Comparison of ENCODE assay signal across 31 mouse cellular contexts in the genomic region with DNA sequence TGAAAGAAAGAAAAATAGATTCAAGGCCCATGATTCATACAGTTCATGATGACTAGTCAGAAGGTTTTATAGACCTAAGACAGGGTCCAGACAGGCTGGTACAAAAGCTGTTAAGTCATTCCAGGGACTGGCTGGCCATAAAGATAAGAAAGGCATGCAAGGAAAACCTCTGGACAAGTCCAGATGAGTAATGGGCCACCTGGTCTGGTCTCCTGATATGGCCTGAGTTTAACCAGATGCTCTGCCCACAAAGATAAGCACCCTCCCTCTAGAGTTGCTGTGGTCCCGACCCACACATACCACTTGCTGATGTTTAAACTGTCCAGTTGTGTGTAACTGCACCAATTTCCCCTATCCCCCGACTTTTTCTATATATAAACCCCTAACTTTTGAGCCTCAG.
"Had no signal": no experiment of that assay in that cellular context is flagged by ENCODE, and none has a peak within 500 bp of the region (broad histone marks: within the 10 kb centered on the region; RNA-seq: fewer than 3 reads in every experiment).

No protein-coding gene starts in this region.

- H3K4me2 ChIP-seq: heart, embryonic 11.5 days; heart, embryonic 12.5 days; heart, embryonic 13.5 days; heart, embryonic 15.5 days; hindbrain, embryonic 12.5 days; hindbrain, embryonic 13.5 days; hindbrain, embryonic 14.5 days; hindbrain, embryonic 15.5 days; intestine, embryonic 15.5 days; kidney, embryonic 15.5 days had no signal

- H3K4me1 ChIP-seq: heart, embryonic 10.5 days; heart, embryonic 12.5 days; heart, embryonic 13.5 days; heart, embryonic 15.5 days; hindbrain, embryonic 10.5 days; hindbrain, embryonic 12.5 days; hindbrain, embryonic 13.5 days; hindbrain, embryonic 15.5 days; intestine, embryonic 15.5 days; kidney, embryonic 15.5 days had no signal

- H3K4me3 ChIP-seq: heart, embryonic 10.5 days; heart, embryonic 12.5 days; heart, embryonic 13.5 days; heart, embryonic 15.5 days; hindbrain, embryonic 10.5 days; hindbrain, embryonic 12.5 days; hindbrain, embryonic 13.5 days; hindbrain, embryonic 15.5 days; intestine, embryonic 15.5 days; kidney, embryonic 15.5 days; layer of hippocampus, adult 2 months; left cerebral cortex, adult 2 months had no signal

- H3K9me3 ChIP-seq: heart, embryonic 15.5 days; hindbrain, embryonic 15.5 days; intestine, embryonic 15.5 days had no signal

- H3K27me3 ChIP-seq: heart, embryonic 12.5 days; heart, embryonic 13.5 days; heart, embryonic 15.5 days; hindbrain, embryonic 12.5 days; hindbrain, embryonic 13.5 days; hindbrain, embryonic 15.5 days; intestine, embryonic 15.5 days; kidney, embryonic 15.5 days had no signal

- H3K36me3 ChIP-seq: heart, embryonic 10.5 days; heart, embryonic 12.5 days; heart, embryonic 13.5 days; heart, embryonic 15.5 days; hindbrain, embryonic 10.5 days; hindbrain, embryonic 12.5 days; hindbrain, embryonic 13.5 days; hindbrain, embryonic 15.5 days; intestine, embryonic 15.5 days; kidney, embryonic 15.5 days had no signal

- H3K27ac ChIP-seq: heart, embryonic 10.5 days; heart, embryonic 13.5 days; heart, embryonic 15.5 days; hindbrain, embryonic 10.5 days; hindbrain, embryonic 12.5 days; hindbrain, embryonic 13.5 days; hindbrain, embryonic 14.5 days; hindbrain, embryonic 15.5 days; hindbrain, postnatal 0 days; intestine, embryonic 15.5 days; kidney, embryonic 15.5 days; kidney, postnatal 0 days; layer of hippocampus, adult 2 months; left cerebral cortex, adult 2 months had no signal

- DNase-seq: heart, postnatal 10 days; heart, postnatal 14 days; heart, postnatal 36 days; heart, postnatal 4 days; kidney, adult 11 months; kidney, adult 2 months; kidney, adult 8-10 months; kidney, adult 9 months; kidney, postnatal 10 days; kidney, postnatal 14 days; kidney, postnatal 25 days; kidney, postnatal 36 days; kidney, postnatal 4 days; layer of hippocampus, adult 9-11 months; layer of hippocampus, postnatal 36 days had no signal
